Comparison of ENCODE assay signal across 8 mouse cellular contexts in the genomic region with DNA sequence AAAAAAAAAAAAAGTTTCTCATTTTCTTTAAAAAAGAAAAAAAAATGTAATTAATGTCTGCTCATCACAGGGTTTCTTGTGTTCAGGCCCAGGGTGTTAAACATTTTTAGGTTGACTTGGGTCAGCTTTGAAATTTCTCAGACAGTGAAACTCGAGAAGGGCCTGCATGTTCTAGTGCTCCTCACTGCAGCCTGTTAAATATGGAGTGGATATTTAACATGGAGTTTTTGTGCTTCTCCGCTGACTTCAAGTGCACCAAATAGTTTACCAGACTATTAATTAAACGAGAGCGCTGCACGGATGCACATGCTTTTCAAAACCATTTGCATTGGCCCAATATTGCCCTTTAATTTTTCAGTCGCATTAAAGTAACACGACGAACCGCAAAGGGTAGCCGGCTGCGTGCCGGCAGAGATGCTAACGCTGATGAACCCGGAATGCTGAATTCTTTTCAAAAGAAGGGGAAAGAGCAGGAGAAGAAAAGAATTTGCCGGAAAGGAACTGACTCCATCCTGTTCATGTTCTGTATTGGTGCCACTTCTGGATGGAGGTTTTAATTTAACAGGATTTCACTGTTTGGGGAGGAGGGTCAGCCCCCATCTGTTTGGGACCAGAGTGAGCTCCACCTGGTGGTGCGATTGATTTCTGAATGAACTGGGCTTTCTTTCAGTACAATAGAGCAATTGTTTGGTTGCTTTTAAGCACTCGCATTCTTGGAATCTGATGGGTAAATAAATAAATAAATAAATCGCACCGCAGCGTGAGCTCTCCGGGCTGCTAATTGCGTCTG.
DNase-seq lines count a peak whose midpoint lies in the region; ATAC-seq and TF ChIP-seq lines count a peak whose summit lies in the region.

No protein-coding gene starts in this region.

- no peak overlapping the region for H3K4me3 ChIP-seq in CH12.LX (replicated peaks in 1 of 3; ENCODE audit: low read depth in 2 of 3, low read length in 2 of 3, poor library complexity in 1 of 3)
- peak overlapping the region; percentile 24 for H3K4me3 ChIP-seq in embryonic facial prominence, embryonic 12.5 days
- H3K4me3 ChIP-seq in intestine, embryonic 14.5 days (ENCODE audit: low read depth, low read length), result peak overlapping the region; percentile 8
- peak overlapping the region; percentile 29 for H3K4me3 ChIP-seq in midbrain, embryonic 12.5 days

- DNase-seq in frontal cortex, postnatal 25 days (ENCODE audit: low spot score in 2 of 2), result no peak
- peak; percentile 21 for DNase-seq in CH12.LX (ENCODE audit: extremely low read depth)
- DNase-seq in intestine, embryonic 14.5 days (ENCODE audit: low spot score), result peak; percentile 64
- DNase-seq in urinary bladder, adult 18-20 months (ENCODE audit: low spot score in 2 of 2), result no peak
- DNase-seq in T-cell, adult 2 months (ENCODE audit: low spot score), result no peak

- TF ChIP-seq CTCF in CH12.LX (conservative IDR thresholded peaks at IDR 0.05 in 1 of 2, IDR thresholded peaks at IDR 0.05 in 1 of 2; ENCODE audit: low read depth in 2 of 2, low read length in 2 of 2), result peak in 1 of 2 experiments; percentile 53; a peak in 2 of 4 replicates

- no peak for TF ChIP-seq POLR2A in CH12.LX (IDR thresholded peaks at IDR 0.05; ENCODE audit: low read depth, low read length)

- dilution Hi-C loops in CH12.LX (cut with MboI; ENCODE audit: extremely low pct_ligation_motif_present, extremely low pct_unique_long_range_greater_than_20kb, low sequenced_read_pairs), result no loop called here

- H3K9me3 ChIP-seq in CH12.LX (replicated peaks; ENCODE audit: low read length), result no peaks in the 10 kb centered on the region
- no peaks in the 10 kb centered on the region for H3K9me3 ChIP-seq in embryonic facial prominence, embryonic 12.5 days
- H3K9me3 ChIP-seq in intestine, embryonic 14.5 days (ENCODE audit: control insufficient read depth, low read length), result no peaks in the 10 kb centered on the region
- H3K9me3 ChIP-seq in midbrain, embryonic 12.5 days, result no peaks in the 10 kb centered on the region

- in situ Hi-C loops in CH12.LX (cut with MboI; ENCODE audit: low pct_ligation_motif_present, low pct_unique_long_range_greater_than_20kb, low sequenced_read_pairs), result no loop called here

- H3K9ac ChIP-seq in CH12.LX (ENCODE audit: insufficient read depth, low read depth), result no peak overlapping the region
- no peak overlapping the region for H3K9ac ChIP-seq in embryonic facial prominence, embryonic 12.5 days
- no peak overlapping the region for H3K9ac ChIP-seq in intestine, embryonic 14.5 days (ENCODE audit: low read length)
- H3K9ac ChIP-seq in midbrain, embryonic 12.5 days (replicated peaks), result no peak overlapping the region

- no peaks in the 10 kb centered on the region for H3K36me3 ChIP-seq in CH12.LX (replicated peaks in 1 of 2; ENCODE audit: control insufficient read depth in 1 of 2, insufficient read depth in 1 of 2, low read length in 1 of 2)
- no peaks in the 10 kb centered on the region for H3K36me3 ChIP-seq in embryonic facial prominence, embryonic 12.5 days
- H3K36me3 ChIP-seq in intestine, embryonic 14.5 days (ENCODE audit: control insufficient read depth, insufficient read depth, low read length), result no peaks in the 10 kb centered on the region
- no peaks in the 10 kb centered on the region for H3K36me3 ChIP-seq in midbrain, embryonic 12.5 days

- no peaks in the 10 kb centered on the region for H3K27me3 ChIP-seq in CH12.LX (replicated peaks)
- no peaks in the 10 kb centered on the region for H3K27me3 ChIP-seq in embryonic facial prominence, embryonic 12.5 days
- H3K27me3 ChIP-seq in intestine, embryonic 14.5 days (replicated peaks; ENCODE audit: control insufficient read depth, insufficient read depth, low read length), result no peaks in the 10 kb centered on the region
- H3K27me3 ChIP-seq in midbrain, embryonic 12.5 days, result peaks cover 7% of the 10 kb centered on the region; the same call in 1 of the 2 replicates

- peak; percentile 11 for TF ChIP-seq RAD21 in CH12.LX (IDR thresholded peaks at IDR 0.05; ENCODE audit: low read depth, low read length)

- H3K79me2 ChIP-seq in CH12.LX (replicated peaks; ENCODE audit: control insufficient read depth, extremely low read depth, insufficient read depth, poor library complexity, severe bottlenecking), result no peaks in the 10 kb centered on the region

- peaks cover 0 to 8% of the 10 kb centered on the region in 2 experiments; a peak in 2 of 4 replicates for H3K4me1 ChIP-seq in CH12.LX (ENCODE audit: control insufficient read depth in 1 of 2, insufficient read depth in 2 of 2)
- H3K4me1 ChIP-seq in embryonic facial prominence, embryonic 12.5 days, result peaks cover 20% of the 10 kb centered on the region
- no peaks in the 10 kb centered on the region for H3K4me1 ChIP-seq in intestine, embryonic 14.5 days (replicated peaks; ENCODE audit: control insufficient read depth, insufficient read depth, low read length)
- peaks cover 19% of the 10 kb centered on the region for H3K4me1 ChIP-seq in midbrain, embryonic 12.5 days

- H3K27ac ChIP-seq in CH12.LX (ENCODE audit: insufficient read depth, low read depth), result no peak overlapping the region
- peak overlapping the region; percentile 41; the same call in 1 of the 2 replicates for H3K27ac ChIP-seq in embryonic facial prominence, embryonic 12.5 days
- H3K27ac ChIP-seq in intestine, embryonic 14.5 days (ENCODE audit: low read depth), result no peak overlapping the region
- 0 out of 2 replicates have a peak overlapping the region, but pooled peaks have one; percentile 11 for H3K27ac ChIP-seq in midbrain, embryonic 12.5 days (replicated peaks)

- TF ChIP-seq EP300 in CH12.LX (IDR thresholded peaks at IDR 0.05; ENCODE audit: low read length), result no peak

- peak; percentile 86 for ATAC-seq in frontal cortex, adult (ENCODE audit: low TSS enrichment)
- ATAC-seq in embryonic facial prominence, embryonic 12.5 days (ENCODE audit: insufficient number of reproducible peaks, insufficient read depth, low FRiP score, low TSS enrichment), result no peak
- ATAC-seq in intestine, embryonic 14.5 days (replicated peaks; ENCODE audit: low FRiP score, low TSS enrichment, low read depth), result no peak
- peak; percentile 62 for ATAC-seq in midbrain, embryonic 12.5 days (ENCODE audit: low FRiP score, low read depth)

- 18% methylated on average over 22 of the region's 22 CpGs for WGBS in embryonic facial prominence, embryonic 12.5 days
- WGBS in intestine, embryonic 14.5 days, result 39% methylated on average over 22 of the region's 22 CpGs
- 26% methylated on average over 22 of the region's 22 CpGs for WGBS in midbrain, embryonic 12.5 days

- no peak overlapping the region for H3K4me2 ChIP-seq in CH12.LX (ENCODE audit: insufficient read depth, low read depth, poor library complexity, severe bottlenecking)
- peak overlapping the region; percentile 49 for H3K4me2 ChIP-seq in embryonic facial prominence, embryonic 12.5 days (replicated peaks)
- H3K4me2 ChIP-seq in intestine, embryonic 14.5 days (ENCODE audit: low read length), result peak overlapping the region; percentile 37
- H3K4me2 ChIP-seq in midbrain, embryonic 12.5 days (replicated peaks), result peak overlapping the region; percentile 46

TF ChIP-seq in CH12.LX, 34 proteins besides CTCF, POLR2A, EP300 and RAD21:
- TF ChIP-seq ZNF384 (IDR thresholded peaks at IDR 0.05; ENCODE audit: low read depth, low read length) (peak; percentile 51), USF2 (conservative IDR thresholded peaks at IDR 0.05; ENCODE audit: low read depth, low read length) (no peak), SMC3 (IDR thresholded peaks at IDR 0.05; ENCODE audit: low read depth, low read length) (peak; percentile 46), MAFK (IDR thresholded peaks at IDR 0.05; ENCODE audit: insufficient replicate concordance, low read length) (no peak), ZKSCAN1 (IDR thresholded peaks at IDR 0.05; ENCODE audit: borderline replicate concordance, low read depth, low read length) (no peak)

Comparison
In these comparisons a context has a peak if more than half of its experiments do, and no peak if none do; other contexts are left out.
1. ATAC-seq: peak in frontal cortex, adult (single experiment) and midbrain, embryonic 12.5 days (single experiment); none in embryonic facial prominence, embryonic 12.5 days (single experiment) and intestine, embryonic 14.5 days (single experiment).
2. DNase-seq: peak in CH12.LX (single experiment) and intestine, embryonic 14.5 days (single experiment); none in frontal cortex, postnatal 25 days (0 of 2), urinary bladder, adult 18-20 months (0 of 2) and T-cell, adult 2 months (single experiment).
3. H3K27ac ChIP-seq: peak in embryonic facial prominence, embryonic 12.5 days (single experiment) and midbrain, embryonic 12.5 days (single experiment); none in CH12.LX (single experiment) and intestine, embryonic 14.5 days (single experiment).
4. H3K4me3 ChIP-seq: peak in embryonic facial prominence, embryonic 12.5 days (single experiment), intestine, embryonic 14.5 days (single experiment) and midbrain, embryonic 12.5 days (single experiment); none in CH12.LX (0 of 3).